Mouse (Mus musculus): Measurements from ENCODE around the gene Slc23a4.

Slc23a4 gene

GRCm38 (mm10) chr6:34988081-34988761 is at the start of gene Slc23a4:
Gene Slc23a4, minus strand, starts transcription at chr6:34988404.
- peak; percentile 29 for DNase-seq (ENCODE audit: low spot score)

- no peak for DNase-seq (ENCODE audit: low spot score)
Measured at GRCm38 (mm10) chr6:35033341-35033740, 45.1 kb upstream of the Slc23a4 start.

GRCm38 (mm10) chr6:35032704-35033103 is 44.5 kb upstream of the Slc23a4 start:
- DNase-seq (ENCODE audit: low spot score): no peak

GRCm38 (mm10) chr6:35030811-35031210 is 42.6 kb upstream of the Slc23a4 start:
- no peak for DNase-seq (ENCODE audit: low spot score)

- no peak for DNase-seq (ENCODE audit: low spot score)
Measured at GRCm38 (mm10) chr6:35030226-35030625, 42.0 kb upstream of the Slc23a4 start.

GRCm38 (mm10) chr6:35028023-35028422 is 39.8 kb upstream of the Slc23a4 start:
- no peak for DNase-seq (ENCODE audit: low spot score)

GRCm38 (mm10) chr6:35027257-35027656 is 39.1 kb upstream of the Slc23a4 start:
- DNase-seq (ENCODE audit: low spot score): no peak

GRCm38 (mm10) chr6:35016624-35017023 is 28.4 kb upstream of the Slc23a4 start:
- no peak for DNase-seq (ENCODE audit: low spot score)

GRCm38 (mm10) chr6:35011953-35012352 is 23.7 kb upstream of the Slc23a4 start:
- DNase-seq (ENCODE audit: low spot score): no peak

GRCm38 (mm10) chr6:35010705-35011104 is 22.5 kb upstream of the Slc23a4 start:
- no peak for DNase-seq (ENCODE audit: low spot score)

- no peak for DNase-seq (ENCODE audit: low spot score)
Measured at GRCm38 (mm10) chr6:35002261-35002669, 14.1 kb upstream of the Slc23a4 start.

- no peak for DNase-seq (ENCODE audit: low spot score)
Measured at GRCm38 (mm10) chr6:34999101-34999500, 10.9 kb upstream of the Slc23a4 start.

GRCm38 (mm10) chr6:34996496-34996895 is 8.3 kb upstream of the Slc23a4 start:
- no peak for DNase-seq (ENCODE audit: low spot score)

- peak; percentile 75 for DNase-seq (ENCODE audit: low spot score)
Measured at GRCm38 (mm10) chr6:34995265-34995681, 7.1 kb upstream of the Slc23a4 start.

- DNase-seq (ENCODE audit: low spot score): no peak
Measured at GRCm38 (mm10) chr6:34994692-34995091, 6.5 kb upstream of the Slc23a4 start.

GRCm38 (mm10) chr6:34989263-34989662 is 1.1 kb upstream of the Slc23a4 start:
- no peak for DNase-seq (ENCODE audit: low spot score)

GRCm38 (mm10) chr6:34987085-34987645 is 1.0 kb downstream of the Slc23a4 start:
- no peak for DNase-seq (ENCODE audit: low spot score)

GRCm38 (mm10) chr6:34980661-34981060 is 7.5 kb downstream of the Slc23a4 start:
- DNase-seq (ENCODE audit: low spot score): no peak

GRCm38 (mm10) chr6:34979291-34979690 is 8.9 kb downstream of the Slc23a4 start:
- DNase-seq (ENCODE audit: low spot score): no peak

- DNase-seq (ENCODE audit: low spot score): no peak
Measured at GRCm38 (mm10) chr6:34971181-34971580, 17.0 kb downstream of the Slc23a4 start.

GRCm38 (mm10) chr6:34965819-34966539 is 22.2 kb downstream of the Slc23a4 start:
- no peak for DNase-seq (ENCODE audit: low spot score)

GRCm38 (mm10) chr6:34964550-34964949 is 23.7 kb downstream of the Slc23a4 start:
- no peak for DNase-seq (ENCODE audit: low spot score)

GRCm38 (mm10) chr6:34959131-34959530 is 29.1 kb downstream of the Slc23a4 start:
- DNase-seq (ENCODE audit: low spot score): no peak
